Mouse (Mus musculus) midbrain, embryonic 12.5 days (tissue): ENCODE measurements around the gene Ggt1. TPM values are rescaled to one million over a fixed set of nuclear protein-coding genes. Genes with fewer than 3 reads are reported as not detected.

ENCODE experiments used
- ATAC-seq: fragments of 200-750 bp; cut with Nextera tagmentation; 2 replicates; pipeline ENCODE4 v1.8.0; 2017; ENCODE audit warnings: low read depth, moderate TSS enrichment, moderate library complexity; ENCODE audit not compliant: low FRiP score
- H3K27ac ChIP-seq: fragments of 300-500 bp; sonication (generic); replicated peaks from 2 replicates; pipeline ENCODE4 v1.5.1; 2016; ENCODE audit warnings: mild to moderate bottlenecking
- H3K27me3 ChIP-seq: fragments of 300-500 bp; sonication (generic); 2 replicates; pipeline ENCODE4 v1.6.1; 2016; ENCODE audit warnings: mild to moderate bottlenecking
- H3K36me3 ChIP-seq: fragments of 300-500 bp; sonication (generic); 2 replicates; pipeline ENCODE4 v1.6.1; 2016
- H3K4me1 ChIP-seq: fragments of 300-500 bp; sonication (generic); 2 replicates; pipeline ENCODE4 v1.6.1; 2016
- H3K4me2 ChIP-seq: fragments of 300-500 bp; sonication (generic); replicated peaks from 2 replicates; pipeline ENCODE4 v1.6.1; 2016; ENCODE audit warnings: mild to moderate bottlenecking, moderate library complexity
- H3K4me3 ChIP-seq: fragments of 300-500 bp; sonication (generic); 2 replicates; pipeline ENCODE4 v1.5.1; 2016; ENCODE audit warnings: mild to moderate bottlenecking
- H3K9ac ChIP-seq: fragments of 300-500 bp; sonication (generic); replicated peaks from 2 replicates; pipeline ENCODE4 v1.6.1; 2016; ENCODE audit warnings: mild to moderate bottlenecking, moderate library complexity
- H3K9me3 ChIP-seq: fragments of 300-500 bp; sonication (generic); 2 replicates; pipeline ENCODE4 v1.6.1; 2016; ENCODE audit warnings: mild to moderate bottlenecking
- WGBS: fragments of 180-500 bp; shearing (Covaris S2); methylation state at CpG from one replicate; pipeline ENCODE4 v1.1.7; 2016; 5-methylcytosine and 5-hydroxymethylcytosine counted together
- polyA plus RNA-seq: library from polyadenylated mRNA; unstranded; fragments of >200 nt; fragmentation: Nextera tagmentation; extraction: Ambion mirVana; gene quantifications from 2 replicates; pipeline ENCODE4 v1.2.1, GENCODE M21; 2016

Gene Ggt1
- polyA plus RNA-seq, 1 experiment from 2014 or later, result 1.0 TPM

- peaks cover 22% of the 10 kb centered on the region for H3K27me3 ChIP-seq
- 82% methylated on average over 4 of the region's 4 CpGs for WGBS
- H3K4me2 ChIP-seq, result no peak overlapping the region
- H3K9ac ChIP-seq, result no peak overlapping the region
- H3K4me1 ChIP-seq, result peaks cover 8% of the 10 kb centered on the region
- H3K27ac ChIP-seq, result no peak overlapping the region
- H3K9me3 ChIP-seq, result no peaks in the 10 kb centered on the region
- no peak for ATAC-seq
- H3K4me3 ChIP-seq, result no peak overlapping the region
- H3K36me3 ChIP-seq, result no peaks in the 10 kb centered on the region
Measured at GRCm38 (mm10) chr10:75587781-75588180, 26.4 kb downstream of the Ggt1 start.

GRCm38 (mm10) chr10:75588336-75588735 is 26.9 kb downstream of the Ggt1 start:
- WGBS, result 82% methylated on average over 5 of the region's 5 CpGs
- Histone ChIP-seq H3K36me3 (no peaks in the 10 kb centered on the region), H3K27ac (no peak overlapping the region), H3K4me2 (no peak overlapping the region), H3K9ac (no peak overlapping the region), H3K4me3 (no peak overlapping the region), H3K4me1 (peaks cover 8% of the 10 kb centered on the region), H3K9me3 (no peaks in the 10 kb centered on the region), H3K27me3 (peaks cover 21% of the 10 kb centered on the region)
- ATAC-seq, result no peak

- no peak within 1 kb of the TSS for H3K9ac ChIP-seq
- H3K4me3 ChIP-seq, result no peak within 1 kb of the TSS
- no peak within 1 kb of the TSS for H3K4me2 ChIP-seq
- H3K36me3 ChIP-seq, result no peaks in the 10 kb centered on the region
- H3K27ac ChIP-seq, result no peak within 1 kb of the TSS
- WGBS, result 44% methylated on average over 5 of the region's 5 CpGs
- no peaks in the 10 kb centered on the region for H3K9me3 ChIP-seq
- H3K4me1 ChIP-seq, result peaks cover 8% of the 10 kb centered on the region
- ATAC-seq, result no peak
- H3K27me3 ChIP-seq, result peaks cover 13% of the 10 kb centered on the region
Measured at GRCm38 (mm10) chr10:75589129-75589528, 27.7 kb downstream of the Ggt1 start, which contains the start of gene Ggt5. Gene Ggt5, plus strand, starts transcription at chr10:75589340.

GRCm38 (mm10) chr10:75589651-75590050 is 28.2 kb downstream of the Ggt1 start:
- H3K9ac ChIP-seq, result no peak overlapping the region
- no peak overlapping the region for H3K27ac ChIP-seq
- no peak overlapping the region for H3K4me2 ChIP-seq

GRCm38 (mm10) chr10:75591211-75591894 is 29.9 kb downstream of the Ggt1 start:
- WGBS, result 78% methylated on average over 12 of the region's 12 CpGs

More at GRCm38 (mm10) chr10:75589651-75590050, 28.2 kb downstream of the Ggt1 start:
- Histone ChIP-seq H3K36me3 (no peaks in the 10 kb centered on the region), H3K27me3 (peaks cover 13% of the 10 kb centered on the region), H3K4me3 (no peak overlapping the region), H3K9me3 (no peaks in the 10 kb centered on the region), H3K4me1 (peaks cover 8% of the 10 kb centered on the region)
- ATAC-seq, result no peak
- 84% methylated on average over 16 of the region's 16 CpGs for WGBS

GRCm38 (mm10) chr10:75592585-75592984 is 31.2 kb downstream of the Ggt1 start:
- Histone ChIP-seq H3K4me3 (no peak overlapping the region), H3K27ac (no peak overlapping the region), H3K9ac (no peak overlapping the region), H3K27me3 (no peaks in the 10 kb centered on the region), H3K9me3 (0 out of 2 replicates have a peak, but pooled peaks cover 1% of the 10 kb centered on the region), H3K36me3 (no peaks in the 10 kb centered on the region), H3K4me1 (peaks cover 8% of the 10 kb centered on the region), H3K4me2 (no peak overlapping the region)
- WGBS, result 88% methylated on average over 7 of the region's 7 CpGs
- no peak for ATAC-seq

More at GRCm38 (mm10) chr10:75591211-75591894, 29.9 kb downstream of the Ggt1 start:
- H3K36me3 ChIP-seq, result no peaks in the 10 kb centered on the region
- no peak overlapping the region for H3K4me3 ChIP-seq
- ATAC-seq, result no peak
- H3K4me2 ChIP-seq, result no peak overlapping the region
- no peaks in the 10 kb centered on the region for H3K9me3 ChIP-seq
- no peaks in the 10 kb centered on the region for H3K27me3 ChIP-seq
- no peak overlapping the region for H3K27ac ChIP-seq
- H3K4me1 ChIP-seq, result peaks cover 8% of the 10 kb centered on the region
- H3K9ac ChIP-seq, result no peak overlapping the region

- no peaks in the 10 kb centered on the region for H3K4me1 ChIP-seq
- no peak overlapping the region for H3K27ac ChIP-seq
- no peaks in the 10 kb centered on the region for H3K27me3 ChIP-seq
- 89% methylated on average over 8 of the region's 8 CpGs for whole genome bisulfite sequencing
- 0 out of 2 replicates have a peak, but pooled peaks cover 4% of the 10 kb centered on the region for H3K9me3 ChIP-seq
- H3K9ac ChIP-seq, result no peak overlapping the region
- ATAC-seq, result no peak
- no peak overlapping the region for H3K4me3 ChIP-seq
- H3K36me3 ChIP-seq, result no peaks in the 10 kb centered on the region
- H3K4me2 ChIP-seq, result no peak overlapping the region
Measured at GRCm38 (mm10) chr10:75595981-75596380, 34.6 kb downstream of the Ggt1 start.

GRCm38 (mm10) chr10:75600189-75600730 is 38.9 kb downstream of the Ggt1 start:
- Histone ChIP-seq H3K4me2 (no peak overlapping the region), H3K27me3 (no peaks in the 10 kb centered on the region), H3K27ac (no peak overlapping the region), H3K4me3 (no peak overlapping the region), H3K9ac (no peak overlapping the region), H3K4me1 (no peaks in the 10 kb centered on the region), H3K9me3 (0 out of 2 replicates have a peak, but pooled peaks cover 4% of the 10 kb centered on the region), H3K36me3 (no peaks in the 10 kb centered on the region)
- 84% methylated on average over 7 of the region's 7 CpGs for WGBS
- ATAC-seq, result no peak

GRCm38 (mm10) chr10:75605162-75605846 is 43.9 kb downstream of the Ggt1 start:
- WGBS, result 46% methylated on average over 11 of the region's 11 CpGs
- Histone ChIP-seq H3K4me3 (no peak overlapping the region), H3K4me2 (no peak overlapping the region), H3K27me3 (no peaks in the 10 kb centered on the region), H3K9me3 (no peaks in the 10 kb centered on the region), H3K4me1 (no peaks in the 10 kb centered on the region), H3K36me3 (no peaks in the 10 kb centered on the region), H3K9ac (no peak overlapping the region), H3K27ac (no peak overlapping the region)
- no peak for ATAC-seq

GRCm38 (mm10) chr10:75607253-75607652 is 45.8 kb downstream of the Ggt1 start:
- no peaks in the 10 kb centered on the region for H3K9me3 ChIP-seq
- H3K9ac ChIP-seq, result no peak overlapping the region
- no peaks in the 10 kb centered on the region for H3K36me3 ChIP-seq
- no peak overlapping the region for H3K4me2 ChIP-seq
- no peak overlapping the region for H3K27ac ChIP-seq
- no peaks in the 10 kb centered on the region for H3K4me1 ChIP-seq
- ATAC-seq, result no peak
- WGBS, result 89% methylated on average over 4 of the region's 4 CpGs
- H3K27me3 ChIP-seq, result no peaks in the 10 kb centered on the region
- no peak overlapping the region for H3K4me3 ChIP-seq

GRCm38 (mm10) chr10:75608975-75609374 is 47.6 kb downstream of the Ggt1 start:
- H3K4me1 ChIP-seq, result no peaks in the 10 kb centered on the region
- no peak overlapping the region for H3K27ac ChIP-seq
- no peaks in the 10 kb centered on the region for H3K36me3 ChIP-seq
- no peak for ATAC-seq
- H3K4me3 ChIP-seq, result no peak overlapping the region
- no peaks in the 10 kb centered on the region for H3K9me3 ChIP-seq
- no peaks in the 10 kb centered on the region for H3K27me3 ChIP-seq
- H3K4me2 ChIP-seq, result no peak overlapping the region
- no peak overlapping the region for H3K9ac ChIP-seq
- WGBS, result 91% methylated on average over 11 of the region's 11 CpGs

- 64% methylated on average over 7 of the region's 7 CpGs for WGBS
- no peak for ATAC-seq
Measured at GRCm38 (mm10) chr10:75610486-75610885, 49.1 kb downstream of the Ggt1 start.

More at GRCm38 (mm10) chr10:75610486-75610885, 49.1 kb downstream of the Ggt1 start:
- no peaks in the 10 kb centered on the region for H3K27me3 ChIP-seq
- H3K36me3 ChIP-seq, result no peaks in the 10 kb centered on the region
- no peak overlapping the region for H3K9ac ChIP-seq
- no peaks in the 10 kb centered on the region for H3K9me3 ChIP-seq
- no peak overlapping the region for H3K4me2 ChIP-seq
- H3K27ac ChIP-seq, result no peak overlapping the region
- H3K4me1 ChIP-seq, result no peaks in the 10 kb centered on the region
- no peak overlapping the region for H3K4me3 ChIP-seq
